Mouse (Mus musculus) heart, postnatal 0 days (tissue): ENCODE measurements around the gene Ephb2.

Experiments used
- CTCF ChIP-seq: IDR thresholded peaks from 2 replicates; pipeline ENCODE4 v1.5.1; 2016; ENCODE audit warnings: antibody characterized with exemption, control low read depth, low read depth
- EP300 ChIP-seq: IDR thresholded peaks from 2 replicates; pipeline ENCODE4 v1.6.1; 2016; ENCODE audit warnings: antibody characterized with exemption, low read depth

DNA sequence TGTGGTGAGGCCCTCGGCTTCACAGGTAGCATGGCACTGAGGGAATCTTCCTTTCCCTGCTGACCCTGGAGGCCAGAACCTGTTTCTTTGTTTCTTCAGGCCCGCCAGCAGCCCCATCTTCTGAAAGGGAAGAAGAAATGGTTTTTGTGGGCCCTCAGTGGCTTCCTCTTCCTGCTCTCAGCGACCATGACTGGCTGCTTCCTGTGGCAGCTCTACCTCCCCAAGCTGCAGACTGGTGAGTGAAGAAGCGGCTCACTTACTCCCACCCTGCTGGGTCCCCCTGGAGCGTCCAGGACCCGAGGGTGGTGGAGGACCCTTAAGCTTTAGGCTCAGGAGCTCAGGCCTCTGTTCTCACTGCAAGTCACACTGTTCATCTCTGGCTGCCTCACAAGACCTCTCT is 209.2 kb downstream of the Ephb2 start:
- no peak for TF ChIP-seq EP300
- no peak for TF ChIP-seq CTCF
